Mouse (Mus musculus) intestine, postnatal 0 days (tissue): Measurements from ENCODE around the gene 1700037C18Rik. TPM values are rescaled to one million over a fixed set of nuclear protein-coding genes. Genes with fewer than 3 reads are reported as not detected.

Experiments used
- ATAC-seq: fragments of 200-750 bp; cut with Nextera tagmentation; 2 replicates; pipeline ENCODE4 v1.8.0; 2017; ENCODE audit warnings: mild to moderate bottlenecking, moderate TSS enrichment, moderate library complexity
- H3K27ac ChIP-seq: fragments of 300-500 bp; sonication (generic); 2 replicates; pipeline ENCODE4 v1.5.1; 2014; ENCODE audit warnings: mild to moderate bottlenecking, low read depth, low read length, moderate library complexity
- H3K27me3 ChIP-seq: fragments of 300-500 bp; sonication (generic); replicated peaks from 2 replicates; pipeline ENCODE4 v1.6.1; 2014; ENCODE audit warnings: low read length, mixed read lengths; ENCODE audit not compliant: control insufficient read depth, insufficient read depth
- H3K36me3 ChIP-seq: fragments of 300-500 bp; sonication (generic); 2 replicates; pipeline ENCODE4 v1.6.1; 2014; ENCODE audit warnings: mild to moderate bottlenecking, moderate library complexity; ENCODE audit not compliant: control insufficient read depth, insufficient read depth
- H3K4me1 ChIP-seq: fragments of 300-500 bp; sonication (generic); replicated peaks from 2 replicates; pipeline ENCODE4 v1.6.1; 2014; ENCODE audit warnings: antibody characterized with exemption, low read length, mixed read lengths; ENCODE audit not compliant: control insufficient read depth, insufficient read depth
- H3K4me2 ChIP-seq: fragments of 300-500 bp; sonication (generic); replicated peaks from 2 replicates; pipeline ENCODE4 v1.6.1; 2014; ENCODE audit warnings: low read depth, mild to moderate bottlenecking, moderate library complexity
- H3K4me3 ChIP-seq: fragments of 300-500 bp; sonication (generic); 2 replicates; pipeline ENCODE4 v1.5.1; 2014; ENCODE audit warnings: low read depth, low read length
- H3K9ac ChIP-seq: fragments of 300-500 bp; sonication (generic); 2 replicates; pipeline ENCODE4 v1.6.1; 2014; ENCODE audit warnings: mild to moderate bottlenecking, low read depth, low read length
- H3K9me3 ChIP-seq: fragments of 300-500 bp; sonication (generic); 2 replicates; pipeline ENCODE4 v1.6.1; 2016; ENCODE audit warnings: mixed run types; ENCODE audit not compliant: control insufficient read depth
- CTCF ChIP-seq: sonication (generic); IDR thresholded peaks from 2 replicates; pipeline ENCODE4 v1.5.1; 2016; ENCODE audit warnings: low read depth, mild to moderate bottlenecking, control low read depth, antibody characterized with exemption, moderate library complexity
- WGBS: fragments of 180-500 bp; shearing (Covaris S2); extraction: QIAGEN DNeasy Blood & Tissue Kit; methylation state at CpG from one replicate; pipeline ENCODE4 v1.1.7; 2014; 5-methylcytosine and 5-hydroxymethylcytosine counted together
- polyA plus RNA-seq: library from polyadenylated mRNA; unstranded; fragments of >200 nt; fragmentation: Nextera tagmentation; extraction: Ambion mirVana; gene quantifications from 2 replicates; pipeline ENCODE4 v1.2.1, GENCODE M21; 2015

Gene 1700037C18Rik
- polyA plus RNA-seq, 1 experiment from 2014 or later = 5.5 TPM

DNA sequence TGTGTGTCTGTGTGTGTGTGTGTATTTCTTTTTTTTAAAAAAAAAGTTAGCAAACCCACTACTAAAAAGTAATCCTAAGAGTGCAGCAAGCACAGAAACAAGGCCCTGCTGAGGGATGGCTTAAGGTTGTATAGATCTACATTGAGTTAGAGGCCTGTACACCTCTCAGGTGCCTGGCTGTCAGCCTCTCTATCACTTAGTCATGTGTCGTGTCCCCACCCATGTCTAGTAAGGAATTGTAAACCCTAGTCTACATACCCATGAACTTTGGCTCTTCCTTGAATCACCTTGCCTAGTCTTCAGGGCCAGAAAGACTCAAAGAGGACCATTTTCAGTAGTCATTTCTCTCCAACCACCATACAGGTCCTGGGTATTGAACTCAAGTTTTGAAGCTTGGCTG is 11.9 kb downstream of the 1700037C18Rik start:
- Histone ChIP-seq H3K9me3 (no peaks in the 10 kb centered on the region), H3K4me1 (no peaks in the 10 kb centered on the region), H3K4me2 (no peak overlapping the region), H3K27me3 (no peaks in the 10 kb centered on the region), H3K4me3 (no peak overlapping the region), H3K9ac (no peak overlapping the region), H3K36me3 (peaks cover 31% of the 10 kb centered on the region), H3K27ac (0 out of 2 replicates have a peak overlapping the region, but pooled peaks have one; percentile 57)
- TF ChIP-seq CTCF = no peak
- 58% methylated on average over 1 of the region's 1 CpGs for WGBS
- ATAC-seq = peak; percentile 66

DNA sequence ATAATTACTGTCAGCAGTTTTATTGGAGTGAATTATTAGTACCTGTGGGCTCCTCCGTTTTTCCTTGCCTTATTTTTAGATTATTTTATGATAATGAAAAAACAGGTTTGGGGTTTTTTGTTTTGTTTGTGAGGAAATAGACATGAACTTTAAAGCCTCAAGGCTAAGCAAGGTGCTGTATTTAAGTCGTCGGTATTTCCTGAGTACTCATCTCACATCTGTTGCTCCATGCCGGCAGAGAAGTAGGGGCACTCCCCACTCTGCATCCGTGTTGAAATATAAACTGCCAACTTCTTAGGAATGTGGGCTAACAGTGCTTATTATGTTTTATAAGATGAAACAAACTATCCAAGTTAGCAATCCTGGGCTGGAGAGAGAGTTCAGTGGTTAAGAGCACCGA is 12.4 kb downstream of the 1700037C18Rik start:
- H3K9me3 ChIP-seq = no peaks in the 10 kb centered on the region
- no peaks in the 10 kb centered on the region for H3K4me1 ChIP-seq
- no peak overlapping the region for H3K4me3 ChIP-seq
- WGBS = 58% methylated on average over 6 of the region's 6 CpGs
- no peaks in the 10 kb centered on the region for H3K27me3 ChIP-seq
- peaks cover 26% of the 10 kb centered on the region for H3K36me3 ChIP-seq
- ATAC-seq = no peak
- TF ChIP-seq CTCF = no peak
- no peak overlapping the region for H3K4me2 ChIP-seq
- H3K27ac ChIP-seq = peak overlapping the region; percentile 83
- no peak overlapping the region for H3K9ac ChIP-seq

DNA sequence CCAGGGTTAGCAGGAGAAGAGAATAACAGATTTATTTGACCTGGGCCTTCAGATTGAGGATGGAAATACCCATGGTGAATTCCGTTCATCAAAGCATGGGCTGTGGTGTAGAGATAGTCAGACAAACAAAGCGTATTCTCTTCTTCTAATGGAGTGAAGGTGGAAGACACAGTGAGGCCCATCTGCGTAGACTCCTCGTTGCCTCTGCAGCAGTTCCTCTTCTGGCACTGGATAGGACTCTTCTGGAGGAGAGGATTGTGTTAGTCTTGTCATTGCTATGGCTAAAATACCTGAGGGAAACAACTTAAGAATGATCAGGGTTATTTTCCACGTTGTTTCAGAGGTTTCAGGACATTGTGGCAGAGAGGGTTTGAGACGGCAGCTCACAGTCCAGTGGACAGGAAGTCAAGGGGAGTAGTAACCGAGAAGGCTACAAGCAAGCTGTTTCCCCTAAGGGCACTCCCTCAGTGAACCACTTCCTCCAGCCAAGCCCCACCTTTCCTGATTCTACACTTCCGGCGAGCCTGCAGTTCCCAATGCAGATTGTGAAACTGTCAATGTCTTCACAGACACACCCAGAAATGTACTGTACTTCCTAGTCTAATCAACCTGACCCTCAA is 13.2 kb downstream of the 1700037C18Rik start:
- no peak for TF ChIP-seq CTCF
- peak overlapping the region; percentile 46 for H3K4me2 ChIP-seq
- 51% methylated on average over 9 of the region's 9 CpGs for WGBS

DNA sequence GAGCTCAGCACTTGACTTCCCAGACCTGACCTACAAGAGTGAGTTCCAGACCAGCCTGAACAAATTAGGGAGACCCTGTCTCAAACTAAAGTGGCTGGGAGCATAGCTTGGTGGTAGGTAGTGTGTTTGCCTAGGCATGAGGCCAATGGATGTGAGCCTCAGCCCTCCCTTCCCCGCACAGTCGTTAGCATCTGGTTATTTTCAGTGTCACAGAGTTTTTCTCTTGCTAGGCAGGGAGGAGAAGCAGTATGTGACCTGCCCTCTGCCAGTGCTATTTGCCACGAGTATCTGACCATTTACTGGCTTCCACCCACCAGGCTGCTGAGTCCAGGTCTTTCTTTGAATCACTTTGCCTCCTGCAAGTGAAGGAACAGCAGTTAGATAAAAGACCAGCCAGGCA is 14.8 kb downstream of the 1700037C18Rik start:
- Histone ChIP-seq H3K9ac (no peak overlapping the region), H3K36me3 (peaks cover 6% of the 10 kb centered on the region; the same call in 1 of the 2 replicates), H3K4me2 (no peak overlapping the region), H3K27ac (no peak overlapping the region), H3K4me3 (no peak overlapping the region), H3K4me1 (no peaks in the 10 kb centered on the region), H3K27me3 (no peaks in the 10 kb centered on the region), H3K9me3 (no peaks in the 10 kb centered on the region)
- 47% methylated on average over 3 of the region's 3 CpGs for WGBS
- no peak for ATAC-seq
- TF ChIP-seq CTCF = no peak

More for the DNA sequence above, 13.2 kb downstream of the 1700037C18Rik start:
- peaks cover 18% of the 10 kb centered on the region for H3K36me3 ChIP-seq
- no peak overlapping the region for H3K9ac ChIP-seq
- H3K9me3 ChIP-seq = no peaks in the 10 kb centered on the region
- ATAC-seq = peak; percentile 94
- no peaks in the 10 kb centered on the region for H3K4me1 ChIP-seq
- H3K4me3 ChIP-seq = no peak overlapping the region
- H3K27ac ChIP-seq = peak overlapping the region; percentile 83
- H3K27me3 ChIP-seq = no peaks in the 10 kb centered on the region

DNA sequence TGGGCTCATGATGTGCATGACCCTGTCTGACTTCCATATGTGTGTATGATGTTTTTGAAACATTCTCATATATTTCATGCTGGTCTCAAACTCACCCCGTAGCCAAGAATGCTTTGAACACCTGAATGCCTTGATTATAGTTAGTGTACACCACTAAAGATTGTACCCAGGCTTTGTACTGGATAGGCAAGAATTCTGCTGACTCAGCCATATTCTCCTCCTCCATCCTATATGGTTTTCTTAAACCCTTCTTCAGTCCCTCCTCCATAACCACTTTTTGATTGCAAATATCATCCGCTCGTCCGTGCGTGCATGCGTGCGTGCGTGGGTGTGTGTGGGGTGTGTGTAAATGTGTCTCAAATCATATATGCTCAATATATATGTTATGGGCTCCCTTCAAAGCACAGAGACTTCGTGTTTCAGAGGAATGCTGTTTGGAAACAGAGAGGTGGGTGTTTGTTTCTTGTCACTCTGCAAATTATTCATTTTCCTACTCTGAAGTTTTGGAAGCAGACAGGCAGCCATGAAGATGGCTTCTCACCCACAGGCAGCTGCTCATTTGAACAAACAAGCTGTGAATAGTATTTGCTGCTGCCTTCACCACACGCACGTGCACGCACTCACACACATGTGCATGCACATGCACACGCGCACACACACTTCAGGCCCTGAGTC is 16.7 kb downstream of the 1700037C18Rik start:
- Histone ChIP-seq H3K4me1 (no peaks in the 10 kb centered on the region), H3K9ac (no peak overlapping the region), H3K9me3 (no peaks in the 10 kb centered on the region), H3K36me3 (no peaks in the 10 kb centered on the region; the same call in 1 of the 2 replicates), H3K27ac (no peak overlapping the region), H3K4me3 (no peak overlapping the region), H3K4me2 (no peak overlapping the region), H3K27me3 (no peaks in the 10 kb centered on the region)
- no peak for ATAC-seq
- TF ChIP-seq CTCF = no peak
- WGBS = 95% methylated on average over 14 of the region's 14 CpGs

DNA sequence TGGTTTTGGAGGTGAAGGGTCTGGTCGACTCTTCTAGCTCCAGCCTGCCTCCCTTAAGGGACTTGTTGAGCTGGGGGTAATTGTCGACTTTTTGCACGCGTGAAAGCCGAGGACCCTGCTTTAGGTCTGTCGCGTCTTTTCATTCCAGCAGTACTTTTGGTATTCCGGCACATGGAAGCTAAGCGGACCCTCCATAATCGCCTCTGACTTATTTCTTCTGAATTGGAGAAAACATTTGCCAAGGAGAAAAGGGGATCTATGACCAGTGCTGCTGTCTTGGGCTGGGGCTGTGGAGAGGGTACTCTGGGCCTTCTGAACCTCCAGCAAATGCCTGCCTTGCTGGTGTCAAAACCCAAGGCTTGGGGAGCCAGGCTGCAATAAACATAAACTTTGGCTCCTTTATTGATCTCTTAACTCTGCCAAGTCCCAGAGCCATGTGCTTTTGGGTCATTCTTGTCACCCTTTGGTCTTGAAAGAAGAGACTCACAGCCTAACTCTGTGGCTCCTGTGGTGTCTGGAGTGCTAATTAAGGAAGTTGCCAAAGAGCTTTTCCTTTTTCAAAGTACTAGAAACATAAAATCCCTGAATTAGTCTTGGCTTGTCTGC is 23.3 kb downstream of the 1700037C18Rik start:
- ATAC-seq = no peak; the same call in 1 of the 2 replicates
- H3K36me3 ChIP-seq = 0 out of 2 replicates have a peak, but pooled peaks cover 6% of the 10 kb centered on the region
- peak overlapping the region; percentile 98 for H3K4me3 ChIP-seq
- 1% methylated on average over 10 of the region's 10 CpGs for WGBS
- H3K27ac ChIP-seq = peak overlapping the region; percentile 91
- H3K4me1 ChIP-seq = no peaks in the 10 kb centered on the region; the same call in 1 of the 2 replicates
- no peaks in the 10 kb centered on the region for H3K27me3 ChIP-seq
- TF ChIP-seq CTCF = no peak
- no peaks in the 10 kb centered on the region for H3K9me3 ChIP-seq
- peak overlapping the region; percentile 76 for H3K9ac ChIP-seq
- peak overlapping the region; percentile 88 for H3K4me2 ChIP-seq
